Mouse (Mus musculus): ENCODE measurements at regions not wholly inside any gene's neighbourhood (a gene's known extent, or its start where the extent isn't known, plus 50 kb on each side); places are given as distances from the start of the nearest gene placed in this dataset.
"Not testable (repeated sequence)": the region's sequence is repeated elsewhere in the genome, so short reads cannot be mapped to it uniquely, and the experiment has no call there.

GRCm38 (mm10) chr8:42442786-42443185 lies 698.5 kb downstream of the Triml1 start:
- H3K4me1 ChIP-seq, result no peaks in the 10 kb centered on the region
- no peak overlapping the region for H3K4me3 ChIP-seq
- H3K36me3 ChIP-seq (replicated peaks), result no peaks in the 10 kb centered on the region
- no peak overlapping the region for H3K27ac ChIP-seq
- no peaks in the 10 kb centered on the region for H3K27me3 ChIP-seq (ENCODE audit: poor library complexity, severe bottlenecking)
- H3K9me3 ChIP-seq, result no peaks in the 10 kb centered on the region
- no peak for DNase-seq (ENCODE audit: extremely low spot score, low spot score)

- no peak for DNase-seq (ENCODE audit: extremely low spot score, low spot score)
- H3K4me3 ChIP-seq, result no peak overlapping the region
- H3K9me3 ChIP-seq, result no peaks in the 10 kb centered on the region
- WGBS, result 69% methylated on average over 2 of the region's 2 CpGs
- no peaks in the 10 kb centered on the region for H3K4me1 ChIP-seq
- H3K27ac ChIP-seq, result no peak overlapping the region
- H3K36me3 ChIP-seq (replicated peaks), result no peaks in the 10 kb centered on the region
- no peaks in the 10 kb centered on the region for H3K27me3 ChIP-seq (ENCODE audit: poor library complexity, severe bottlenecking)
Observed at GRCm38 (mm10) chr8:42402632-42403031, 738.7 kb downstream of the Triml1 start.

GRCm38 (mm10) chr8:42396886-42397285 lies 744.4 kb downstream of the Triml1 start:
- Histone ChIP-seq H3K27ac (no peak overlapping the region), H3K4me1 (no peaks in the 10 kb centered on the region), H3K4me3 (no peak overlapping the region), H3K36me3 (replicated peaks) (no peaks in the 10 kb centered on the region), H3K9me3 (no peaks in the 10 kb centered on the region), H3K27me3 (ENCODE audit: poor library complexity, severe bottlenecking) (no peaks in the 10 kb centered on the region)
- DNase-seq (ENCODE audit: extremely low spot score, low spot score), result no peak
- 87% methylated on average over 3 of the region's 3 CpGs for WGBS

- H3K27ac ChIP-seq, result no peak overlapping the region
- WGBS, result 85% methylated on average over 3 of the region's 3 CpGs
- no peaks in the 10 kb centered on the region for H3K36me3 ChIP-seq (replicated peaks)
- H3K9me3 ChIP-seq, result no peaks in the 10 kb centered on the region
- no peaks in the 10 kb centered on the region for H3K4me1 ChIP-seq
- no peaks in the 10 kb centered on the region for H3K27me3 ChIP-seq (ENCODE audit: poor library complexity, severe bottlenecking)
- DNase-seq (ENCODE audit: extremely low spot score, low spot score), result no peak
- no peak overlapping the region for H3K4me3 ChIP-seq
Observed at GRCm38 (mm10) chr8:42388816-42389215, 752.5 kb downstream of the Triml1 start.

- H3K4me1 ChIP-seq, result no peaks in the 10 kb centered on the region
- H3K9me3 ChIP-seq, result no peaks in the 10 kb centered on the region
- H3K27ac ChIP-seq, result no peak overlapping the region
- H3K4me3 ChIP-seq, result no peak overlapping the region
- no peaks in the 10 kb centered on the region for H3K27me3 ChIP-seq (ENCODE audit: poor library complexity, severe bottlenecking)
- WGBS, result 73% methylated on average over 3 of the region's 3 CpGs
- no peaks in the 10 kb centered on the region for H3K36me3 ChIP-seq (replicated peaks)
- no peak for DNase-seq (ENCODE audit: extremely low spot score, low spot score)
Observed at GRCm38 (mm10) chr8:42348073-42348603, 793.1 kb downstream of the Triml1 start.

- H3K27ac ChIP-seq, result no peak overlapping the region
- H3K4me1 ChIP-seq, result no peaks in the 10 kb centered on the region
- H3K4me3 ChIP-seq, result no peak overlapping the region
- 89% methylated on average over 9 of the region's 9 CpGs for WGBS
- DNase-seq (ENCODE audit: extremely low spot score, low spot score), result no peak
- H3K36me3 ChIP-seq (replicated peaks), result no peaks in the 10 kb centered on the region
- H3K27me3 ChIP-seq (ENCODE audit: poor library complexity, severe bottlenecking), result no peaks in the 10 kb centered on the region
- no peaks in the 10 kb centered on the region for H3K9me3 ChIP-seq
Observed at GRCm38 (mm10) chr8:42334708-42335107, 806.6 kb downstream of the Triml1 start.

- Histone ChIP-seq H3K27ac (no peak overlapping the region), H3K4me3 (no peak overlapping the region), H3K27me3 (ENCODE audit: poor library complexity, severe bottlenecking) (no peaks in the 10 kb centered on the region), H3K36me3 (replicated peaks) (no peaks in the 10 kb centered on the region), H3K9me3 (no peaks in the 10 kb centered on the region), H3K4me1 (no peaks in the 10 kb centered on the region)
- WGBS, result 87% methylated on average over 4 of the region's 4 CpGs
- no peak for DNase-seq (ENCODE audit: extremely low spot score, low spot score)
Observed at GRCm38 (mm10) chr8:42324663-42325062, 816.6 kb downstream of the Triml1 start.

GRCm38 (mm10) chr8:42322862-42323261 lies 818.4 kb downstream of the Triml1 start:
- Histone ChIP-seq H3K27me3 (ENCODE audit: poor library complexity, severe bottlenecking) (no peaks in the 10 kb centered on the region), H3K9me3 (no peaks in the 10 kb centered on the region), H3K27ac (no peak overlapping the region), H3K4me3 (no peak overlapping the region), H3K36me3 (replicated peaks) (no peaks in the 10 kb centered on the region), H3K4me1 (no peaks in the 10 kb centered on the region)
- DNase-seq (ENCODE audit: extremely low spot score, low spot score), result no peak

- no peak overlapping the region for H3K4me3 ChIP-seq
- no peaks in the 10 kb centered on the region for H3K27me3 ChIP-seq (ENCODE audit: poor library complexity, severe bottlenecking)
- H3K36me3 ChIP-seq (replicated peaks), result no peaks in the 10 kb centered on the region
- H3K4me1 ChIP-seq, result no peaks in the 10 kb centered on the region
- no peaks in the 10 kb centered on the region for H3K9me3 ChIP-seq
- no peak for DNase-seq (ENCODE audit: extremely low spot score, low spot score)
- WGBS, result 90% methylated on average over 1 of the region's 1 CpGs
- H3K27ac ChIP-seq, result no peak overlapping the region
Observed at GRCm38 (mm10) chr8:42311060-42311459, 830.2 kb downstream of the Triml1 start.

- no peaks in the 10 kb centered on the region for H3K27me3 ChIP-seq (ENCODE audit: poor library complexity, severe bottlenecking)
- no peak overlapping the region for H3K4me3 ChIP-seq
- no peaks in the 10 kb centered on the region for H3K9me3 ChIP-seq
- no peak overlapping the region for H3K27ac ChIP-seq
- no peaks in the 10 kb centered on the region for H3K36me3 ChIP-seq (replicated peaks)
- no peak for DNase-seq (ENCODE audit: extremely low spot score, low spot score)
- H3K4me1 ChIP-seq, result 0 out of 2 replicates have a peak, but pooled peaks cover 3% of the 10 kb centered on the region
Observed at GRCm38 (mm10) chr8:42291392-42291791, 849.9 kb downstream of the Triml1 start.

- Histone ChIP-seq H3K36me3 (replicated peaks) (no peaks in the 10 kb centered on the region), H3K27me3 (ENCODE audit: poor library complexity, severe bottlenecking) (no peaks in the 10 kb centered on the region), H3K9me3 (no peaks in the 10 kb centered on the region), H3K27ac (no peak overlapping the region), H3K4me1 (no peaks in the 10 kb centered on the region), H3K4me3 (no peak overlapping the region)
- WGBS, result 92% methylated on average over 2 of the region's 2 CpGs
- no peak for DNase-seq (ENCODE audit: extremely low spot score, low spot score)
Observed at GRCm38 (mm10) chr8:42282011-42282410, 859.3 kb downstream of the Triml1 start.

GRCm38 (mm10) chr8:42253358-42253757 lies 836.5 kb upstream of the Frg1 start:
- no peak overlapping the region for H3K4me3 ChIP-seq
- DNase-seq (ENCODE audit: extremely low spot score, low spot score), result no peak
- H3K9me3 ChIP-seq, result no peaks in the 10 kb centered on the region
- 85% methylated on average over 1 of the region's 1 CpGs for WGBS
- no peaks in the 10 kb centered on the region for H3K36me3 ChIP-seq (replicated peaks)
- H3K4me1 ChIP-seq, result no peaks in the 10 kb centered on the region
- H3K27me3 ChIP-seq (ENCODE audit: poor library complexity, severe bottlenecking), result no peaks in the 10 kb centered on the region
- no peak overlapping the region for H3K27ac ChIP-seq

GRCm38 (mm10) chr8:42242321-42242720 lies 825.4 kb upstream of the Frg1 start:
- not testable (repeated sequence) for H3K27me3 ChIP-seq (ENCODE audit: poor library complexity, severe bottlenecking); DNase-seq (ENCODE audit: extremely low spot score, low spot score); H3K27ac ChIP-seq; H3K36me3 ChIP-seq (replicated peaks); H3K4me3 ChIP-seq; H3K4me1 ChIP-seq; H3K9me3 ChIP-seq
- WGBS, result 84% methylated on average over 1 of the region's 1 CpGs

GRCm38 (mm10) chr8:42219857-42220600 lies 803.2 kb upstream of the Frg1 start:
- H3K4me1 ChIP-seq, result no peaks in the 10 kb centered on the region
- no peaks in the 10 kb centered on the region for H3K36me3 ChIP-seq (replicated peaks)
- no peak overlapping the region for H3K4me3 ChIP-seq
- H3K9me3 ChIP-seq, result no peaks in the 10 kb centered on the region
- DNase-seq (ENCODE audit: extremely low spot score, low spot score), result no peak
- H3K27ac ChIP-seq, result no peak overlapping the region
- WGBS, result 85% methylated on average over 2 of the region's 2 CpGs
- H3K27me3 ChIP-seq (ENCODE audit: poor library complexity, severe bottlenecking), result no peaks in the 10 kb centered on the region
